Mouse (Mus musculus): ENCODE measurements at regions not wholly inside any gene's neighbourhood (a gene's known extent, or its start where the extent isn't known, plus 50 kb on each side); places are given as distances from the start of the nearest gene placed in this dataset.

DNA sequence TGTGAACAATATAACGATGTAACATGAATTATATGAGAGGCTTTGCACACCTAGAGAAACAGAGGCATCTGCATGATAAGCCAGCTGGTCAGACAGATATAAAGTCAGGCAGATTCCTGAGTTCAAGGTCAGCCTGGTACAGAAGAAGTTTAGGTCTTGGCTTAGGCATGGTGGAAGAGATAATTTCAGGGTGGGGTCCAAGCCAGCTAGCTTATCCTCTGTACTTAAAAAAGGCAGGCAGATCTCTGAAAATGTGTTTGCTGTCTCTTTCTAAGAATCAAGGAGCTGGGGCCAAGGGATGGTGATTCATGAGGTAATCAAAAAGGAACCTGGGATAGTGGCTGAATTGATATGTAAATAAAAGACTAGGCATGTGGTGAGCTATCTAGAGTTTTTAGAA, 2227.1 kb upstream of the Gm7489 start:
- no peak for DNase-seq (ENCODE audit: low spot score)

DNA sequence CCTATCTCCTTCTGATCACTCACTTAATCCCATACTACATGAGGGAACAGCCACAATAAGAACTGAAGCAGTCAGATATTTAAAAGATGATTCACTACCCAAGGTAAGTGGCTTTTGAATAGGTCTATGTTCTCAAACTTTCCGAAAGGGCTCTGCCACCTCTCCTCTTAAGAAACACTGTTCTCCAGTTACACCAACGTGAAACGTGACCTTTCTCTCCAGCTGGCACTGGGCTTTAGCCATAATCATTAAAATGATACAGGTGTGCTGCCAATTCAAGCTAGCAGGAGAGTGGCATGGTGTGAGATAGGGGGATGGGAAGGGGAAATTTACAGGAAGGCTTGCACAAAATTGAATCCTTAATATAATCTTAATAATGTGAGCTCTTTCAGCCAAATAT, 2216.4 kb upstream of the Gm7489 start:
- DNase-seq (ENCODE audit: low spot score) = no peak

DNA sequence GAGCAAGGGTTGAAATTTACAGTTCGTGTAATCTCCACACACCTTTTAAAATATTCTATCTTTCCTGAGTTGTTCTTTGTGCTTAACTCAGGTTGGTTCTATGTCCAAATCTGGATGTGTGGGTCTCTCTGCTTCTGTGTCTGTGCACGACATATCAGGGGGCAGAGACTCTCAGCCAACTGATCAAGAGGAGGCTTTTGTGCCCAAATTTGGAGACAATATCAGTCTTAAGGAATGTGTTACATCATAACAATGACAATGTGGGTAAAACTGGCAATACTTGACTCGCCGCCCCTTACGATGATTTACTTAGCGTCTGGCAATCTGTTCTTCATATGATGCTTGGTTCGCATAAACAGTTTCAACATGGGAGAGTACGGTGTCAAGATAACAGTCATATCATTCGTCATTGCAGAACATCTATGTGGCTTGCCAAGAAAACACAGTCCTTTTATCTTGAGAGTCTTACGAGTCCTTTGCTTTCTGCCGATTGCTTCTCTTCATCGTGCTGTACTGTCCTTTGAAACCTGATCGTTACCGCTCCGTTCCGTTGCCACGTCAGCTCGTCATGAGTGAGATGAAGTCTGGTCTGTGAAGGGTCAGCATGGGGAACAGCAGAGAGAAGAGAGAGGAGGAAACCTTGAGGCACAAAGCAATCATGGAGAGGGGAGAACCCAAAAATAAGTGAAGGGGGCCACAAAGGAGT, 2212.9 kb upstream of the Gm7489 start:
- no peak for DNase-seq (ENCODE audit: low spot score)

DNA sequence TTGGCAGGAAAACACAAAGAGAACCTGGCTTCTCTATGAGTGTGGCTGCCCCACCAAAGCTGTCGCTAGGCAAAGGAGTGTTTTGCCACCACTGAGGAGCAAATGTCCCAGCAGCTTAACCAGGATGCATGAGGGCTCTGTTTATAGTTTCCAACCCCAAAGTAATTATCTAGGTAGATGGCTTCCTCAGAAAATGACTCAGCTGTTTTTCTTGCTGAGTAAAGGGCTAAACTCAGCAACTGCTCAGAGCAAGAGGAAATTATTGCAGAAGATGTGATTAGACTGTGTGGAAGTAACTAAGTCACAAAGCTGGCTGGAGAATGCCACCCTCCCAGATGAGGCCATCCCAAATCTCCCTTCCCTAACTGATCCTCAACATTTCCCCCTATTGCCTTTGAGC, 2211.2 kb upstream of the Gm7489 start:
- DNase-seq (ENCODE audit: low spot score) = no peak

DNA sequence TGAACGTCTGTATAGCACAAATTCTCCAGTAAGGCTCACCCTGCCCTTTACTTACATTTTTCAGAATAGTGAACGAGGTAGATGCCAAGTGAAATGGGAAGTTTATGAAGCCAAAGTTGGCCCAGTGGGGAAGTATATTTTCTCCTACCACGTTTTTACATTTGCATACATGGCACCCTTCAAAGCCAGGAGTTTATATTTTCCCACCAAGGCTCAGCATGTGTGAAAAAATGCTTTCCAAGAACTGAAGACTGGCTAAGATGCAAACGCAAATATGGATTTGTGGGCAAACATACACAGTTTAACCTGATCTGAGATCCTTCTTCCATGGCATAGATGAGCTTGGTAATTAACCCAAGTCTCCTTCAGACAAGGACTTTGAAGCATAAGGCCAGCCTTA, 2209.4 kb upstream of the Gm7489 start:
- DNase-seq (ENCODE audit: low spot score) = no peak

DNA sequence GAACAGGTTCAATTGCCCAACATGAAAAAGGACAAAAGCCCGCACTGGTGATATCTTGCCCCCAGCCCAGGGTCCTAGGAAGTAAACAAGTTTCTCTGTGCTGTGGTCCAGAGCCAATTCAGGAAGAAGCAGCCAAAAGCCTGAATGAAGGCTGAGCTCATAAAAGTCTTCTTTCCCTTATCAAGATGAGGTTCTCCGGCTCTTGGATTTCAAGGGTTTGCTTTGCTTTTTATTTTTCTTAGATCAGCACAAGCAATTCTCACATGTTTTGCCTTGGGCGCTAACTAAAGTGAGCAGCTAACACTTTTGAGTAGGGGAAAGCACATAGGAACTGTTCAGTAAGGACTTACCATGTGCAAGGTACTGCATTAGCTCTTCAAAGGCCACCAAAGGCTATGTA, 2208.0 kb upstream of the Gm7489 start:
- no peak for DNase-seq (ENCODE audit: low spot score)

DNA sequence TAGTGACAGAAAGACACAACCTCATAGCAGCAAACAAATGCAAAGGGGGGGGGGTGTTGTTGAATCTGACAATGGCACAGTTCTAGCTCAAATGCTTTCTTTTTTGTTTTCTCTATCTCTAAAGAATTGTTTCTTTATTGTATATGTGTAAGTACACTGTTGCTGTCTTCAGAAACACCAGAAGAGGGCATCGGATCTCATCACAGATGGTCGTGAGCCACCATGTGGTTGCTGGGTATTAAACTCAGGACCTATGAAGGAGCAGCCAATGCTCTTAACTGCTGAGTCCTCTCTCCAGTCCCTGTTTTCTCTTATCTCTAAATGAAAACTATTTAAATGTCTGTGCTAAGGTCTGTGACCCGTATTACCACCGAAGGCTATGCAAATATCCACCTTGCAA, 2207.4 kb upstream of the Gm7489 start:
- no peak for DNase-seq (ENCODE audit: low spot score)

DNA sequence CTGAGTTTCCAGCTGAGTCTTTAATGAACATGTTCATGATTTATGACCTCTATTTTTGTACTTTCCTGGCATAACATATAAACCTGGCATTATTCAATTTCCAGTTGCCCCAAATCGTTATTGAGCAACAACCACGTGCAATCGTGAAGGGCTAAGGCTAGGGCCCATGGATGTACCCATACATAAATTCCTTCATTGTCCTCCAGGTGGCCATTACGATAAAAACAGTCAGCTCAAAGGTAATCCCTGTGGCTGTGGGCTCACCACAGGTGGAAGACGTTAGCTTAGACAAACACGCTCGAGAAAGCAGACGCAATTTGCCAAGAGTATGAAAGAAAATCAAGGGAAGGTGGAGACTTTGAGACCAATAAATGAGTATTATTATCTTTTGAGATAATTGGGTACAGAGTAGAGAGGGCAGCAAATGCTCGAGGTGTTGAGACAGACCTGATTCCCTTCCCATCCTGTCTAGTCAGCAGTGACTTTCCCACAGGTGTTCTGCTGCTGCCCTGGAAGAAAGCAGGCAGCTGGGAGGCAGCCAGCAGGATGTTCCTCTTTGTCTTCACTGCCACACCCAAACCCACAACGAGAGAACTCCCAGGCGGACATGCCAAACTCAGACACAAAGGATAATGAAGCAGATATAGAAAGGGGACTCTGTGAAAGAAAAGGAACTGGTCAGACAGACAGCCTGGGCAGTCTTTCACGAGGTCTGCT, 2205.4 kb upstream of the Gm7489 start:
- DNase-seq (ENCODE audit: low spot score) = no peak

DNA sequence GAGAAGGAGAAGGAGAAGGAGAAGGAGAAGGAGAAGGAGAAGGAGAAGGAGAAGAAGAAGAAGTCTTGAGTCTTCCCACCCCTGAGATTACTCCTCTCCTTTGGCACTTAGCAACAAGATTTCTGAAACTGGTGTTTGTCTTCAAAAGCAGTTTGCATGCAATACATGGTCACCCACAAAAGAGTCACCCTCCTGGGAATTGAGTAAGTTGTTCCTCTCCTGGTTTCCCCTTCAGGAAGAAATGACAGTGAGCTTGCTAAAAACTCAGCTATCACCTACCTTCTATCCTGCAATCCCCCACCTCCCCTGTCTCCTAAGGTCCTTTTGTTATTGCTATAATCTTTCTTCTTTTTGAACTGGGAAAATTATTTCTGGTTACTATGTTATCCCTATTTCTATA, 2204.2 kb upstream of the Gm7489 start:
- no peak for DNase-seq (ENCODE audit: low spot score)

DNA sequence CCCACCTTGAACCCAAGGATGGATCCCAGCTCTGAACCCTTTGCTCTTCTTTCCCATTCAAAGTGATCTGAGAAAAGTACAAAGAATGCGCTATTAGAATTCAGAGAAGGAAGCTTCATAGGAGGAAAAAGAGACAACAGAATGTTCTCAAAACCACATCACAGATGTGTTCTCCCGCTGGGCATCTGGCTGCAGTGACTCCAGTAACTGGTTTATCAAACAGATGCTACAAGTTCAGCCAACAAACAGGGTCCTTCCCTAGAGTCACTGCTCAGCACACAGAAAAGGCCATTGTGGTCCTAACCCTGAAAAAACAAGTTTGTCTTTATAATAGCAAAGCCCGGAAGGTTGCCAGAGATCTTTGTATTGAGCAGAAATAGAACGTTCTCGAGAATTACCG, 2203.5 kb upstream of the Gm7489 start:
- DNase-seq (ENCODE audit: low spot score) = no peak

DNA sequence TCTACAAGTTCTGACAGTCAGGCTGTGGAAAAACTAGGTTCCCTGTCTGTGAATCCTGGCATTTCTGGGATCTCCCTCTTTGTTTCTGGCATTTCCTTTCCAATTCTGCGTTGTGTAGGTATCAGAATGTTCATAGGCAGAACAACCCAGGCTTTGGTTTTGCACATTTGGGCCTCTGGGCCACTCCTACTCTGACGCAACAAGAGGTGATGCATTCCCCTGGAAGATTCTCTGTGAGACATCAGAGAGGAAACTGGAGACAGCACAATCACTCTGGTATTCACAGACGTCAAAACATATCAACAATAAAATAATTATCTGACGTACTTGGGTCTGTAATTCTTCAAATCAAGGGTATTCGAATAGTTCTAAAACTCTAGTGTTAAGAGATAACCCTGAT, 2202.4 kb upstream of the Gm7489 start:
- DNase-seq (ENCODE audit: low spot score) = no peak

DNA sequence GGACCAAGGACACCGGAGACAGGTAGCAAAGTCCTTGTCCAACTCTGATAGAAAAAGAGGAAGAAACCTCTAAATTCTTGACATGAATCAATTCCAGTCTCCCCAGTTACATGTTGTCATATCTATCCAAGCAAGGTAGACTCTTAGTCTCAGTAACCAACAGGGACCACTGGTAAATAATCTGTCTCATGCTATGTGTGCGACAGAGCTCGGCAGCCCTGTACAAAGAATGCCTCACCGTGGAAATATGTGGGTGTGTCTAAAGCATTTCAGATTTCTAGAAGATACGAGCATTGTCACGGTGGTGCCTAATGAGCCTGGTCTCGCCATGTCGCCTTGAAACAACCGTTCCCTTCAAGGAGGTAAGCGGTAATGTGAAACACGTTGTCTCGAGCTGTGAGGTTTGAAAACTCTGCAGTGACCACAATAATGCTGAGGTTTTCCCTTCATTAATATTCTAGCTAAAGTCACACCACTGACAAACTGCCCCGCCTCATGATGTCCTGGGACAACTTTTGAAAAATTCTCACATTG, 2197.6 kb upstream of the Gm7489 start:
- no peak for DNase-seq (ENCODE audit: low spot score)

DNA sequence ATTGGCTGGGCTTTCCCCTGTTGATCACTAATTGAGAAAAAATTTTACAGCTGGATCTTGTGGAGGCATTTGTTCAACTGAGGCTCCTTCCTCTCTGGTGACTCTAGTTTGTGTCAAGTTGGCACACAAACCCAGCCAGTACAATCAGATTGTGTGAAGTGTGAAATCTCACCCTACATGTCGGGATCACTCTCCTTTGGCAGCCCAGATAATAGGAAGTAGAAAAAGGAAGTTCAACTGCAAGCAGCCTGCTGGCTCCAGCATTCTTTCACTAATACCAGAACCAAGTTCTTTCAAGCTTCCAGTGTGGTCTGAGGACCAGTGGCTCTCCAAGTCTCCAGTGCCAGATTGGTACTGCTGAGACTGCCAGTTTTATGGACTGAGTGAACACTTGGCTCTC, 2195.2 kb upstream of the Gm7489 start:
- DNase-seq (ENCODE audit: low spot score) = no peak

DNA sequence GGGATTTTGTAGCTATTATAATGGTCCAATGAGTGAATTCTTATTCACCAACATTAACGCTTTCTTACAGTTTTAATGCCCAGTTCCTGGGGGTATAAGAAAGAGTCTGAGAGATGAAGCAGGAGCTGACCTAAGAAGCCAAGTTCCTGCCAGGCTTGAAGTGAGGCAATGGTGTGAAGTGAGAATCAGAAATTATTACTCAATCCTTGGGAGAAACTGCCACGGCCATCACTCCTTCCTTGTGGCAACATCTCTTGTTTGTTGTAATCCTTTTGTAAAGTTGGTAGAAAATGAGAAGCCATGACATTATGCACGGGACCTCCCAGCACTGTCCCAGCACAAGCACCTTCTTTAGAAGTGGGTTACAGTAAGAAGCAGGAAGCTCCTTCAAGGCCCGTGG, 2192.0 kb upstream of the Gm7489 start:
- no peak for DNase-seq (ENCODE audit: low spot score)

DNA sequence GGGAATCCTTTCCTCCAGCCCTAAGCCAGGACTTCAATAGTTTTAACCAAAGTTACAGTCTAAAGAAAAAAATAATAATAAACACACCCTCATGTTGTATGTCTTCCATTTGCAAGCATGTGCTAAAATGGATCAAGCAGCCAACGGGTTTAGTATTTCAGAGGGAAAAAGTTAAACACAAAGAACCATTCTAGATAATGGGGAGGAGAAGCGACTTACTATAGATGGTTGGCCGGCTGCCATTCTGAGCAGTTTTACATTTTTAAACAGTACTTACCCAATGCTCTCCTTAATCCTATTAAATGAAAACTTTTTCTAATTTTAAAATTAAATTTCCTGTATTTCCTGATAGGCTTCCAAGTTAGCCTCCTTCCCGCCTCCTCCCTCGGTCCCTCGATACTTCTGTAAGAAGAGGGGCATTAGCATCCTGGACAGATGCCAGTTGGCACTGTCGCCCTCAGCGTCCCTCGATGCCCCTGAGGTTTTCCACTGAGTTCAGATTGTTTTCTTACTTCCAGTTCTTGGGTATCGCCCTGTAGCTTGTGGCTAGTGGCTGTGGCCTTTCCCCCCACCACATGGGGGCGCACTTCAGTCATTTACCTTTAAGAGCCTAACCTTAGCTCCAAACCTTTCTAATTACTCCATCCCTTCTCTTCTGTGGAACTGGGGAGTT, 2188.2 kb upstream of the Gm7489 start:
- peak; percentile 70 for DNase-seq (ENCODE audit: low spot score)

DNA sequence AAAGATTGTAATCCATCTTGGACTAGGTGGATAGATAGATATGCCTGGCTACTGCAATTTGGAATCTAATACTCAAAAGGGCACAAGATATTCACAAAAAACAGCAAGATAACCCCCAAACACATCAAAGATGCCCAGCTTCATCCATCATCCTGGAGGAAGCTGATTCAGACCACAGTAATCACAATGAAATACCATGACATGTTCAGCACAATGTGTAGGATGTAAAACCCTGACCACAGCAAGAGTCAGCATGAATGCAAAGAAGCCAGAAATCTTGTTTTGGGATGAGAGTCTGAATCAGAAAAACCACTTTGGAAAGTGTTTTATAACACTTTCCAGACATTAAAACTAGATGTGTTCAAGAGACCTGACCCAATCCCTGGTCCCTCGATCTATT, 2180.5 kb upstream of the Gm7489 start:
- no peak for DNase-seq (ENCODE audit: low spot score)

DNA sequence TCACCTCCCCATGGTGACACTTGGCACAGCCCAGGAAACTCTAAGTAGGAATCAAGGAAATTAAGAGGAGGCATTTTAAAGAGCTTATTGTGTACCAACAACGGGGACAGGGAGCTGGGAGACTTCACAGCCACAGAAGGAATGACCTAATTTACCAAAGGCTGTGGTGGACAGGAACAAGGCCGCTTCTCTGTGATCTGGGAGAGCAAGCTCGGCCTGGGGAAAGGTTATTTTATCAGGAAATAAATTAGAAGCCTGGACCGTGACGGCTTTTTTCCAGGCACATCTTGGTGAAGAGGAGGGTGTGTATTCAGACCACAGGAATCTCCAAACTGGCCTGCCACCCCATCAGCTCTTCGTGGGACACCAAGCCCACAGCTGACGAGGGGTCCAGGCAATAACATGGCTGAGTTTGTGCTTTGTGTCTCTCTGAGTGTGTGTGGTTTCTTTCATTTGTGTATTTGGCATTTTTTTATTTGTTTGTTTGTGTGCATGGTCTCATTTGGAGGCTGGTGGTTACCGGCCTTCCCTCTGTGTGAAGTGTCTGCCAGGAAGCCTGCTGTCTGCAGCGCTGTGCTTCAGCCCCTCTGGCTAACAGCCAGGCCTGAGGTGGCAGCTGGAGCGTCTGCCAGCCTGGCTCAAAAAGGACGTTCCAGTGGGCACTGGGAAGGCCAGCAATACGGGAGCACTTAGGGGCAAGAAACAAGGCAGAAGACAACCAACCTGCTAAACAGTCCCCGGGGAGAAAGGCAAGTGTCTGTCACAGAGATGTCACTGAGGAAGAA, 2174.6 kb upstream of the Gm7489 start:
- DNase-seq (ENCODE audit: low spot score) = peak; percentile 47

DNA sequence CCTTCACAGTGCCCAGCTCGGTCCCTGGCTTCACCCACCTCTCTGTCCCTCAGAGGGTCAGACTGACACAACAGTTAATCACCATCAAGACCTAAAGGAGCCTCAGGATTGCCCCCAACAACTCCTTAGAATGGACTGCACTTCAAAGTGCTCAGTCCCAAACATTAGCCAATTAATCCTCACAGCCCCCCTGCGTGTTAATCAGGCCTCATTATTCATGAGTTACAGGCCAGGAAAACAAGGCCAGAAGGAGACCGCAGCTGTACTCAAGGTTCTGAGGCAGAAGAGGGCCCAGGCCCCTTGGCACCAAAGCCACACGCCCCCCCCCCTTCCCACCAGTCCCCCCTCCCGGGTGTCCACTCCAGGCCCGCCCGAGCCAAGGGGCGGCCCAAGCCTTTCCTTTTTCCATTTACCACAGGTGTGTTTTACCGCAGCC, 2163.8 kb upstream of the Gm7489 start:
- no peak for DNase-seq (ENCODE audit: low spot score)

DNA sequence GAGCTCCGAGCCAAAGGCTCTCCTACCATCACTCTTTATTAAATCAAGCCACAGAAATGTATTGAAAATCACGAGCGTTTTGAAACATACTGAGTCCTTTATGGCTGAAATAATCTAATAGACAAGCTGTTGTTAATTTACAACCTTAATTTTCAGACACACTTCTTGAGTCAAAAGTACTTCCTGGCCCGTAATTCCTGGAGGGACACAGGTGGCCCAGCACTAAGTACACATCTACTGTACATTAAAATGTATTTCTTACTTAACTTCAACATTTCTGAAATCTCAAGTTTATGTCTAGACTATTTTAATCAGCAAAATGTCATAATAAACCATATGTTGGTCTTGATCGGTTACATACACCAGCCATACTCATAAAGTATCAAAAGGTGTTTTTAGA, 2163.3 kb upstream of the Gm7489 start:
- DNase-seq (ENCODE audit: low spot score) = no peak

DNA sequence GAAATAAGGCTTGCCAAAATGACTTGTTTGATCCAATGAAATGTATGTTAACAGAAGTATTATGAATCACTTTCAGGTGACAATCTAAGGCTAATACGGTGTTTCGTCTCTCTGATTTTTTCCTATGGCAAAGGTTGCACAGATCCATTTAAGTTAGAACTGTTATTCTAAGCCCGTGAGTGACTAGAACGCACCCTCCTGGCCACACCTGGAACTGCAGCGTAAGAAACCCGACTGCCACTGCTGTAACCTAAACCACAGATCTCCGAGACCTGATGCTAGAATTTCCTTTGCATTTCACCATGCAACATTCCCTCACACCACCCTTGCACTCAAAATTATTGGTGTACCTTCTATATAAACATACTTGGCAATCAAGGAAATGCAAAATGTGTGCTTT, 2160.6 kb upstream of the Gm7489 start:
- DNase-seq (ENCODE audit: low spot score) = peak; percentile 53

DNA sequence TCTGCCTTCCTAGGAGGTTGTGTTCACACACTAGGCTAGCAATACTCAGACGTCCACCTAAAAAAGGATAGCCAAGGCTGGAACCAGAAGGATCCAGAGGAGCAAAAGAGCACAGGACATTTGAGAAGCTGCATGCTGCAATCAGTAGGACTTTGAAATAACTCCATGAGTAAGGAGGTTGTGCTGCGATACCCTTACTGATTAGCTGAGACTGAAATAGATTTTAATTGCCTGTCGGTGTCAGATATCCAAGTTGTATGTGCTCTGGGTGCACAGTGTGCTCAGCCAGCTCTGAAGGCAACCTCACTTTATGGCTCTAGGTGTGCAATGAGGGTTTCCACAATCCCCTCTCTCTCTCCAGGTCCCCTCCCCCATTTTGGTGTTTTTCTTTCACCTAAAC, 2159.2 kb upstream of the Gm7489 start:
- no peak for DNase-seq (ENCODE audit: low spot score)

DNA sequence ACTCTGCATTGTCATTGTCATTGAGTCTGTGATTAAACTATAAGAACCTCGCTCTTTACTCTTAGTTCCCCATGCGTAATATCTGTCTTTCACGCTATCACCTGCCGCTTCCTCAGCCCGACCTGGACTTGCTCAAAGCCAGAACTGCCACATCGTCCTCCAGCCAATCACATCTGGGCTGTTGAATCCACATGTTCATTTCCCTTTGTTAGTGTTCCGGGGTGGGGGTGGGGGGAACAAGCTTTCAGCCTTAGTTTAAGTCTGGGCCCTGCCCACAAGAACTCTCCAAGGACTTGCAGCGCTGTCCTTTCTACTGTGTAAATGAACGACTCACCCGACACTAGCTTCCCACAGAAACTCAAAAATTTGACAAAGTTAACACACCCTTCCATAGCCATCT, 2154.6 kb upstream of the Gm7489 start:
- DNase-seq (ENCODE audit: low spot score) = no peak
